Mouse (Mus musculus) adrenal gland, postnatal 4 days (tissue): ENCODE data around the gene Lrrc8d. TPM values are rescaled to one million over a fixed set of nuclear protein-coding genes. Genes with fewer than 3 reads are reported as not detected.

Source experiments
- DNase-seq, 2 experiments: peaks; one replicate each; pipeline ENCODE4 v3.0.0; 2021 to 2022; ENCODE audit warnings: low spot score in 2 of 2, mixed read lengths in 2 of 2
- long read RNA-seq, 2 experiments: library from polyadenylated mRNA; stranded (forward); transcript quantifications; one replicate each; pipeline ENCODE4 v2.0.0; 2021
- total RNA-seq, 2 experiments: library from RNA; stranded (reverse); gene quantifications; 2 replicates each; pipeline ENCODE4 v1.2.3; 2021

Lrrc8d gene
- total RNA-seq, result 10 to 100 TPM; 83.9 to 89.6 TPM
- long read RNA-seq, experiment 1, transcript Lrrc8d-201 (3 exons, 3,923 nt), result major isoform, 10 of 19 reads
- long read RNA-seq, experiment 1, partial matches to known transcripts, result 0 of 19 reads
- long read RNA-seq, experiment 1, other reads (novel, unspliced or antisense), result 5 of 19 reads
- long read RNA-seq, experiment 2, transcript Lrrc8d-201 (3 exons, 3,923 nt), result major isoform, 14 of 48 reads
- long read RNA-seq, experiment 2, partial matches to known transcripts, result 18 of 48 reads
- long read RNA-seq, experiment 2, other reads (novel, unspliced or antisense), result 11 of 48 reads

GRCm38 (mm10) chr5:105699141-105700069, at the start of gene Lrrc8d:
Gene Lrrc8d (plus strand): TSS chr5:105699969.
- DNase-seq, result peak; percentile 76 to 77

GRCm38 (mm10) chr5:105650728-105651479, 48.9 kb upstream of the Lrrc8d start:
- no peak for DNase-seq

DNA sequence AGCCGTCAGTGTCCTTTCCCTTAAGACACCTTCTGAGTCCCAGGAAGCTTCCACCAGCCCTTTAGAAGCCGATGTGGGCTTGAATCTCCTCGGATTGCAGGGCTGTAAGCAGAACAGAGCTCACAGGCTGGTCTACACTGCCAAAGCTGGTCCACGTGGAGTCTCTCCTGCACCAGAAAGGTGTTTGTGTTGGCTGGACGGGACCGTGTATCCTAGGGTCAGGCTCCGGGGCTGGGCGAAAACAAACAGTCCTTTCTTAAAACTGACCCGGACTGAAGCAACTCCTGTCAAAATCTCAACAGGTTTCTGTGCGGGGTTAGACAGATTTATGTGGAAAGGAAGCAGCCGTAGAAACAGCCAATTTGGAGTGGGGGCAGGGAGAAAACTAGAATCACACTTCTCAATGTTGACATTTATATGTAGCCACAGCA, 48.2 kb upstream of the Lrrc8d start:
- DNase-seq, result no peak

GRCm38 (mm10) chr5:105654237-105655063, 45.3 kb upstream of the Lrrc8d start:
- DNase-seq, result peak; percentile 56 to 76

- no peak for DNase-seq
These were observed 44.6 kb upstream of the Lrrc8d start for GRCm38 (mm10) chr5:105655100-105655734.

- no peak for DNase-seq
These were observed 37.9 kb upstream of the Lrrc8d start for GRCm38 (mm10) chr5:105661894-105662293.

DNA sequence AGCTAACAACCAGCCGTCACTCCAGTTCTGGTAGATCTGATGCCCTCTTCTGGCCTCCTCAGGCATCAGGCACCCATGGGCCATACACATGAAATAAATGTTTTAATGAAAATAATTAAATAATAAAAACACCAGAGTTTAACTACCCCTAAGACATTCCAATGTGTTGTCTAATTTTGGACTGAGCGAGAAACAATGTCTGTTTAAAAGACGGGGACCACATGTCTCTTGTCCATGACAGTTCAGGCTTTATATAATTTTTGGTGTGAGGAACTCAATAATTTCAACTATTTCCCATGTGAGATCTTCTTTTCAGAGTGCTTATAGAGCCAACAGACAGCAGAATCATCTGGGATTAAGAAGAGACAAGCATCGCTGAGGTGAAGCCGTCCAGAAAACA, 32.8 kb upstream of the Lrrc8d start:
- DNase-seq, result no peak

- DNase-seq, result no peak
These were observed 32.4 kb upstream of the Lrrc8d start for GRCm38 (mm10) chr5:105667411-105667810.

- no peak for DNase-seq
These were observed 30.7 kb upstream of the Lrrc8d start for GRCm38 (mm10) chr5:105669086-105669485.

GRCm38 (mm10) chr5:105669508-105670353, 30.0 kb upstream of the Lrrc8d start:
- no peak for DNase-seq

DNA sequence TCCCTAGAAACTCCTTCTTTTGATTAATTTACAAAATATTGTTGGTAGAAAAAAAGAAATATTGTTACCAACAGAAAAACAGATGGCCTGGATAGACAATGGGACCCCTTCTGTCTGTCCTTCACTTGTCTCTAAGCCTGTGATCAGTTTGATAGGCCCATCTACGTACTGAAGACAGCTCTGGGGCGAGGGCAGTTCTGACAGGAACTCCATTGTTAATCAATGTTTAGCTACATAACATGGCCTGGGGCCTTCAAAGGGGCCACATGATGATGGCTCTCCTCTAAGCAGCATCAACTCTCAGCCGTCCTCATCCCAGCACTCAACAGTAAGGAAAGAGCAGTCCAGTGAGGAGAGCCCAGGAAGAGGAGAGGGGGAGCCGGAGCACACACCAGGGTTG, 27.4 kb upstream of the Lrrc8d start:
- no peak for DNase-seq

DNA sequence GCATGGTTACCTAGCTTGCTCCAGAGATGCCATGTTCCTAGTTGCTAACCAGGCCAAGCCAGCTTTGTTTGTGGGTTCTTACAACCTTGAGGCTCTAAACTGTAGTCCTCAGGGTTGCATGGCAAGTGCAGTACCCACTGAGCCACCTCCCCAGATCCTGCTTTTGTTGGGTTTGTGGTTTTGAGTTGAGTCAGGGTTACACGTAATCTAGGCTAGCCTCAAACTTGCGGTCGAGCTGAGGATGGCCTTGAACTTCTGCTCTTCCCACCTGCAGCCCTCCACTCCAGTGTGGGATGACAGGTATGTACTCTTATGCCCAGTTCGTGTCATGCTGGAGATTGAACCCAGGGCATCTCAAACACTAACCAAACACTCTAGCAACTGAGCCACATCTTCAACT, 24.3 kb upstream of the Lrrc8d start:
- no peak for DNase-seq

DNA sequence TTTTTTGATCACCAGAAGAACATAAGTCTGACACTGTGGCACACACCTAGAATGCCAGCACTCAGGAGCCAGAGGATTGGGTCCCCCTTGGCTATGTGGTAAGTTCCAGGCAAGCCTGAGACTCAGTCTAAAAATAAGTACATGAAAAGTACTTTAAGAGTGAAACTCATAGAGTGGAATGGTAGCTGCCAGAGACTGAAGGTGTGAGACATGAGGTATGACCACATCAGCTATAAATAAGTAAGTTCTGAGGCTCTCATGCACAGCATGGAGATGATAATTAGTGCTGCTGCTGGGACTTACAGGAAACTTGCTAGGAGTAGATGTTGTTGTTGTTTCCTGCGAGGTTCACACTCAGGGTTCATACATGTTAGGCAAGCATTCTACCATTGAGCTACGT, 22.7 kb upstream of the Lrrc8d start:
- DNase-seq, result no peak

DNA sequence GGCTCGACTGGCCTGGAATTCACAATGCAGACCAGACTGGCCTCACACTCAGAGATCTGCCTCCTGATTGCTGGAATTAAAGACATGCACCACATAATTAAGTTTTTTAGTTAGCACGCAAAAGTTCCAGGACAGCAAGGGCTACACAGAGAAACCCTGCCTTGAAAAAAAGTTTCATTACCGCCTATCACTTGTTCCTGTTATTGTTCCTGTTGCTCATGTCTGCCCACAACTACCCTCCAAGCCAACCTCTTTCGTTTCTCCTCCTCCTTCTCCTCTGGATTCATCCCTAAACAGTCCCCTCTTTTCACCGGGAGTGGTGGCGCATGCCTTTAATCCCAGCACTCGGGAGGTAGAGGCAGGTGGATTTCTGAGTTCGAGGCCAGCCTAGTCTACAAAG, 21.5 kb upstream of the Lrrc8d start:
- DNase-seq, result no peak

- DNase-seq, result no peak
These were observed 20.5 kb upstream of the Lrrc8d start for GRCm38 (mm10) chr5:105679261-105679660.

- no peak for DNase-seq
These were observed 19.6 kb upstream of the Lrrc8d start for GRCm38 (mm10) chr5:105679921-105680843.

DNA sequence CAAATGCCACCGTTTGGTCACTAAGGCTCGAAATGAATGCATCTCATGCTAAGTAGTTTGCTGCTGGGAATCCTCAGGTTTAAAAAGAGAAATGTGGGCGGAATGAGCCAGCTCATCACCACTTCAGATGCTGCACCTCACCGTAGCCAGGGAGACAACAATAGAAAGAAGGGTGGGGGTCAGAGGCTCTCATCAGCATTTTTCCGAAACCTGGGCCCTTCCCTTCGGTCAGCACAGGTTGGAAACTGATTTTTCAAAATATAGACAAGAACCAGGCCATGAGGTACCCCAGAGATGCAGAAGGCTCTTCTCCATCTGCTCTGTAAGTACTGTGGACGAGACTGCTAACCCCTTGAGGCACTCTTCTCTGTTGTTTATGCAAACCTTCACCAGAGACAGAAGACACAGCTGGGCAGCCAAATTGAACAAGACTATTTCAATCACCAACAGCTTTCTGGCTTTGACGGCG, 17.6 kb upstream of the Lrrc8d start:
- DNase-seq, result no peak

DNA sequence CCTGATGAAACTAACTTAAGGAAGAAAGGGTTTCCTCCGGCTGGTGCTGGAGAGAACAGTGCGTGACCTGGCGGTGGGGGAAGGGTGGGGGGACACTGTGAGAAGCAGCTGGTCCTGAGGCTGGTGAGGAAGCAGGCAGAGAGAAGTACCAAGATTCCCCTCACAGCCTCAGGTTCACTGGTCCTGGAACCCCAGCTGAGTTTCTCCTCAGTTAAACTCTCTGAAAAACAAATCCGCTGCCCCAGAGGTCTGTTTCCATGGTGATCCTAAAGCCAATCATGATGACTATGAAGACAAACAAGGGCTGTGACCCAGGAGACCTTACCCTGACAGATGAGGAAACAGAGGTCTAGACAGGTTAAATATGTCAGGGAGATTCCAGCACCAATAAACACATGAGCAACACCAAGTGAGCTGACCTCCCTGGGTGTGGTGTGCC, 15.8 kb upstream of the Lrrc8d start:
- no peak for DNase-seq
